Comparison of ENCODE assay signal across 9 mouse cellular contexts in the genomic region with DNA sequence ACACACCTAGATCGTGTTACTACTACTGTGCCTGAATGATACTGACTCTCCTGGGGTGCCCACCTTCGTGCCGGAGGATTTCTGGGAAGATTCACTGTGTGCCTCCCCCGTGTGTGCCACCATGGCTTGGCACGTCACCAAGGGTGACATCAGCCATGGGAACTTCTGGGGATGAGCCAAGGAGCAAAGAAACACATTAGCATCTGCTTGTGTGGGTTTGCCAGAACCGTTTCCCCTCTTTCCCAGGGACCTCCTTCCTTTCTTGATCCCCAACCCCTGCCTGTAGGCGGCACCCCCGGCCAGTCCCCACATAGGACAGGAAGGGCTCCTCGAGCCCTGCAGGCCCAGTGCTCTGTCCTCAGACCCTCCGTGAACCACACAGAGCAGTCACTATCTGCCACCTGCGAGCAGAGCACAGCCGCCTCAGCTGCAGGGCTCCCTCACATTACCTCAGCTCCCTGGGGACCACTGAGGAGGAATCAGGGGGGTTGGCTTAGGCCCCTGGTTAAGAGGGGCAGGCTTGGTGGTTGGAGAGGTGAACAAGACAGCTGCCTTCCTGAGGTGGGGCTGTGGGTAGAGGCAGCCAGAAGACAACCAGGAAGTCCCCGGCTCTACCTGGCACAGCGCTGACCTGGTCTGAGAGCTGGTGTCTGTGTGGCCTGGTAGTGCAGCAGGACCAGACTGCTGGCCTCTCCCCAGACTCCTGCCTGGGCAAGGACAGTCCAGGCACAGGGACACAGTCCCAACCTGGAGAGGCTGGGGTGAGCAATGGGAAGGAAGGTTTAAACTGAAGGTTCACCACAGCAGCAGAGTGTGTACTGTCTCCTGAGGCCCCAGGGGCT. TPM values are rescaled to one million over a fixed set of nuclear protein-coding genes. Genes with fewer than 3 reads are reported as not detected.
A peak's percentile ranks its signal among the peaks of the same experiment; 100 is the strongest.
DNase-seq lines count a peak whose midpoint lies in the region; ATAC-seq and TF ChIP-seq lines count a peak whose summit lies in the region.
"Had no signal": no experiment of that assay in that cellular context is flagged by ENCODE, and none has a peak within 500 bp of the region (broad histone marks: within the 10 kb centered on the region; RNA-seq: fewer than 3 reads in every experiment).

No protein-coding gene starts in this region.

- H3K4me2 ChIP-seq in heart, postnatal 0 days (ENCODE audit: low read depth, low read length) = no peak overlapping the region
- H3K4me2 ChIP-seq in hindbrain, embryonic 13.5 days = no peak overlapping the region
- no peak overlapping the region for H3K4me2 ChIP-seq in midbrain, embryonic 13.5 days (replicated peaks)

- no peaks in the 10 kb centered on the region for H3K79me3 ChIP-seq in C2C12 (ENCODE audit: low read depth)

- H3K36me3 ChIP-seq in heart, postnatal 0 days (replicated peaks; ENCODE audit: control insufficient read depth, insufficient read depth, low read length) = no peaks in the 10 kb centered on the region
- peaks cover 4% of the 10 kb centered on the region for H3K36me3 ChIP-seq in C2C12 (ENCODE audit: control insufficient read depth, insufficient read depth)
- H3K36me3 ChIP-seq in hindbrain, embryonic 13.5 days = peaks cover 18% of the 10 kb centered on the region
- H3K36me3 ChIP-seq in midbrain, embryonic 13.5 days = peaks cover 15% of the 10 kb centered on the region

- no peak for TF ChIP-seq CTCF in heart, postnatal 0 days (IDR thresholded peaks at IDR 0.05; ENCODE audit: low read depth)
- no peak for TF ChIP-seq CTCF in C2C12 (IDR thresholded peaks at IDR 0.05; ENCODE audit: control insufficient read depth, insufficient read depth, insufficient read length)

- H3K9ac ChIP-seq in heart, postnatal 0 days (replicated peaks; ENCODE audit: low read depth, low read length) = no peak overlapping the region
- peak overlapping the region; percentile 43; the same call in 1 of the 2 replicates for H3K9ac ChIP-seq in hindbrain, embryonic 13.5 days
- H3K9ac ChIP-seq in midbrain, embryonic 13.5 days (replicated peaks) = peak overlapping the region; percentile 33; the same call in 1 of the 2 replicates

- no peaks in the 10 kb centered on the region for H3K27me3 ChIP-seq in heart, postnatal 0 days (ENCODE audit: control insufficient read depth, insufficient read depth, low read length)
- no peaks in the 10 kb centered on the region for H3K27me3 ChIP-seq in C2C12 (ENCODE audit: control insufficient read depth, insufficient read depth, insufficient read length)
- H3K27me3 ChIP-seq in hindbrain, embryonic 13.5 days = no peaks in the 10 kb centered on the region
- no peaks in the 10 kb centered on the region for H3K27me3 ChIP-seq in midbrain, embryonic 13.5 days

- DNase-seq in heart, postnatal 0 days (ENCODE audit: low spot score) = no peak
- no peak for DNase-seq in heart, postnatal 10 days
- peak; percentile 69 for DNase-seq in cerebellum, adult 8-10 months
- DNase-seq in thymus, postnatal 14 days = peak; percentile 48
- no peak for DNase-seq in heart, postnatal 36 days

- 52% methylated on average over 14 of the region's 14 CpGs for WGBS in heart, postnatal 0 days
- 63% methylated on average over 14 of the region's 14 CpGs for WGBS in hindbrain, embryonic 13.5 days
- WGBS in midbrain, embryonic 13.5 days = 70% methylated on average over 14 of the region's 14 CpGs

- no peak for TF ChIP-seq EP300 in heart, postnatal 0 days (IDR thresholded peaks at IDR 0.05; ENCODE audit: low read depth)

- intact Hi-C loops in heart, postnatal 10 days (cut with DNase I) = no loop called here
- intact Hi-C loops in heart, postnatal 36 days (cut with DNase I) = no loop called here

- no peak overlapping the region for H3K4me3 ChIP-seq in heart, postnatal 0 days (ENCODE audit: low read depth, low read length)
- no peak overlapping the region for H3K4me3 ChIP-seq in C2C12 (ENCODE audit: insufficient read depth, poor library complexity, severe bottlenecking)
- H3K4me3 ChIP-seq in hindbrain, embryonic 13.5 days = no peak overlapping the region
- H3K4me3 ChIP-seq in midbrain, embryonic 13.5 days (replicated peaks) = no peak overlapping the region
- H3K4me3 ChIP-seq: erythroblast, embryonic 14.5 days had no signal

- no peaks in the 10 kb centered on the region for H3K9me3 ChIP-seq in heart, postnatal 0 days (replicated peaks; ENCODE audit: control insufficient read depth, low read length)
- no peaks in the 10 kb centered on the region for H3K9me3 ChIP-seq in hindbrain, embryonic 13.5 days
- H3K9me3 ChIP-seq in midbrain, embryonic 13.5 days = no peaks in the 10 kb centered on the region

- 0 out of 2 replicates have a peak, but pooled peaks cover 7% of the 10 kb centered on the region for H3K4me1 ChIP-seq in heart, postnatal 0 days (ENCODE audit: control insufficient read depth, insufficient read depth)
- H3K4me1 ChIP-seq in hindbrain, embryonic 13.5 days (replicated peaks) = peaks cover 43% of the 10 kb centered on the region
- H3K4me1 ChIP-seq in midbrain, embryonic 13.5 days (replicated peaks) = peaks cover 40% of the 10 kb centered on the region

- peak; percentile 22; the same call in 1 of the 2 replicates for ATAC-seq in heart, postnatal 0 days (ENCODE audit: insufficient read depth, low read depth)
- peak; percentile 59 for ATAC-seq in hindbrain, embryonic 13.5 days (ENCODE audit: low FRiP score)
- ATAC-seq in midbrain, embryonic 13.5 days = peak; percentile 36

- H3K79me2 ChIP-seq in C2C12 (ENCODE audit: control insufficient read depth, insufficient read depth) = no peaks in the 10 kb centered on the region

- H3ac ChIP-seq in C2C12 (ENCODE audit: control insufficient read depth, insufficient read length, low read depth) = peak overlapping the region; percentile 59

- no peak overlapping the region; the same call in 1 of the 2 replicates for H3K27ac ChIP-seq in heart, postnatal 0 days (ENCODE audit: low read depth)
- peak overlapping the region; percentile 73 for H3K27ac ChIP-seq in hindbrain, embryonic 13.5 days
- peak overlapping the region; percentile 45 for H3K27ac ChIP-seq in midbrain, embryonic 13.5 days

TF ChIP-seq in C2C12, 6 proteins besides CTCF, POLR2A, EP300 and RAD21:
- no peak for TF ChIP-seq MYOG (IDR thresholded peaks at IDR 0.05; ENCODE audit: control insufficient read depth, extremely low read depth, insufficient read length)
- no peak for TF ChIP-seq MAX (IDR thresholded peaks at IDR 0.05)
- no peak for TF ChIP-seq FOSL1 (IDR thresholded peaks at IDR 0.05; ENCODE audit: insufficient read depth, low read length, poor library complexity, severe bottlenecking)
- no peak for TF ChIP-seq MYOD1 (IDR thresholded peaks at IDR 0.05; ENCODE audit: control insufficient read depth, insufficient read length, low read depth)
- TF ChIP-seq CEBPB (IDR thresholded peaks at IDR 0.05; ENCODE audit: low read depth) = no peak
- no peak for TF ChIP-seq USF1 (IDR thresholded peaks at IDR 0.05; ENCODE audit: low read depth)

RNA-seq across cellular contexts. Expression of gene Tldc1, which starts 28.4 kb away (rescaled TPM):
- total RNA-seq in heart, postnatal 0 days (2014; rRNA removed; ENCODE audit: low replicate concordance) = 17.7 and 28.6 TPM in 2 replicates
- polyA plus RNA-seq in heart, postnatal 0 days (2015; fragmentation: Nextera tagmentation; extraction: Ambion mirVana) = 12.1 and 14.2 TPM in 2 replicates
- 10 to 100 TPM; 11.4 to 11.5 TPM for total RNA-seq in heart, postnatal 10 days (2021)
- 6.6 TPM for polyA plus RNA-seq in C2C12 (2012; fragmentation: generic; extraction: Trizol)
- 11.8 and 12.8 TPM in 2 replicates for polyA plus RNA-seq in hindbrain, embryonic 13.5 days (2015; fragmentation: Nextera tagmentation; extraction: Ambion mirVana)
- 10.9 and 11.0 TPM in 2 replicates for polyA plus RNA-seq in midbrain, embryonic 13.5 days (2015; fragmentation: Nextera tagmentation; extraction: Ambion mirVana)
- total RNA-seq in heart, postnatal 36 days (2021) = 10 to 100 TPM; 11.1 to 13.3 TPM

RNA-seq across cellular contexts. Expression of gene Cotl1, which starts 33.7 kb away (rescaled TPM):
- 28.3 and 79.5 TPM in 2 replicates for total RNA-seq in heart, postnatal 0 days (2014; rRNA removed; ENCODE audit: low replicate concordance)
- polyA plus RNA-seq in heart, postnatal 0 days (2015; fragmentation: Nextera tagmentation; extraction: Ambion mirVana) = 15.4 and 22.3 TPM in 2 replicates
- total RNA-seq in heart, postnatal 10 days (2021) = 10 to 100 TPM; 39.4 to 44.2 TPM
- 453 TPM for polyA plus RNA-seq in C2C12 (2012; fragmentation: generic; extraction: Trizol)
- 98.1 and 106 TPM in 2 replicates for polyA plus RNA-seq in hindbrain, embryonic 13.5 days (2015; fragmentation: Nextera tagmentation; extraction: Ambion mirVana)
- polyA plus RNA-seq in midbrain, embryonic 13.5 days (2015; fragmentation: Nextera tagmentation; extraction: Ambion mirVana) = 79.8 and 105 TPM in 2 replicates
- total RNA-seq in heart, postnatal 36 days (2021) = 10 to 100 TPM; 17.5 to 19.0 TPM

RNA-seq across cellular contexts. Expression of gene Klhl36, which starts 55.4 kb away (rescaled TPM):
- total RNA-seq in heart, postnatal 0 days (2014; rRNA removed; ENCODE audit: low replicate concordance) = 6.5 and 10.0 TPM in 2 replicates
- 6.7 and 6.9 TPM in 2 replicates for polyA plus RNA-seq in heart, postnatal 0 days (2015; fragmentation: Nextera tagmentation; extraction: Ambion mirVana)
- total RNA-seq in heart, postnatal 10 days (2021) = 1 to 10 TPM; 4.1 to 5.4 TPM
- polyA plus RNA-seq in C2C12 (2012; fragmentation: generic; extraction: Trizol) = 2.7 TPM
- polyA plus RNA-seq in hindbrain, embryonic 13.5 days (2015; fragmentation: Nextera tagmentation; extraction: Ambion mirVana) = 14.6 and 14.8 TPM in 2 replicates
- 12.7 and 13.0 TPM in 2 replicates for polyA plus RNA-seq in midbrain, embryonic 13.5 days (2015; fragmentation: Nextera tagmentation; extraction: Ambion mirVana)
- 1 to 10 TPM; 2.5 to 2.6 TPM for total RNA-seq in heart, postnatal 36 days (2021)

Comparison
In these comparisons a context has a peak if more than half of its experiments do, and no peak if none do; other contexts are left out.
1. DNase-seq: peak in cerebellum, adult 8-10 months (single experiment) and thymus, postnatal 14 days (single experiment); none in heart, postnatal 0 days (single experiment), heart, postnatal 10 days (0 of 2) and heart, postnatal 36 days (0 of 2).
2. Peak in every context shown above with its lines, with median percentiles within 50 percentile points of each other: ATAC-seq.